Mouse (Mus musculus): ENCODE data around the gene Lamb3. TPM values are rescaled to one million over a fixed set of nuclear protein-coding genes. Genes with fewer than 3 reads are reported as not detected.
"Not testable (repeated sequence)": the region's sequence is repeated elsewhere in the genome, so short reads cannot be mapped to it uniquely, and the experiment has no call there.

Lamb3 gene
- total RNA-seq, 2 experiments from 2014 or later, result 0.89 to 1.6 TPM

GRCm38 (mm10) chr1:193241436-193241835 lies 33.9 kb downstream of the Lamb3 start:
- intact Hi-C loops (cut with DNase I), result no loop called here
- no peak for DNase-seq (ENCODE audit: low spot score in 2 of 2)

GRCm38 (mm10) chr1:193242238-193242637 lies 34.7 kb downstream of the Lamb3 start:
- peak; percentile 87 to 90 for DNase-seq (ENCODE audit: low spot score in 2 of 2)
- intact Hi-C loops (cut with DNase I), result no loop called here

GRCm38 (mm10) chr1:193242863-193243262 lies 35.4 kb downstream of the Lamb3 start:
- intact Hi-C loops (cut with DNase I), result no loop called here
- no peak for DNase-seq (ENCODE audit: low spot score in 2 of 2)

- no peak for DNase-seq (ENCODE audit: low spot score in 2 of 2)
- intact Hi-C loops (cut with DNase I), result no loop called here
Measured at GRCm38 (mm10) chr1:193243571-193244193, 36.2 kb downstream of the Lamb3 start.

GRCm38 (mm10) chr1:193244235-193244634 lies 36.7 kb downstream of the Lamb3 start:
- intact Hi-C loops (cut with DNase I), result no loop called here
- DNase-seq (ENCODE audit: low spot score in 2 of 2), result no peak

GRCm38 (mm10) chr1:193250026-193250425 lies 42.5 kb downstream of the Lamb3 start:
- peak in 1 of 2 experiments; percentile 24 for DNase-seq (ENCODE audit: low spot score in 2 of 2)
- intact Hi-C loops (cut with DNase I), result no loop called here

- no peak for DNase-seq (ENCODE audit: low spot score in 2 of 2)
- intact Hi-C loops (cut with DNase I), result no loop called here
Measured at GRCm38 (mm10) chr1:193251386-193251785, 43.9 kb downstream of the Lamb3 start.

- DNase-seq (ENCODE audit: low spot score in 2 of 2), result no peak
- intact Hi-C loops (cut with DNase I), result no loop called here
Measured at GRCm38 (mm10) chr1:193252616-193253015, 45.1 kb downstream of the Lamb3 start.

GRCm38 (mm10) chr1:193253895-193254294 lies 46.4 kb downstream of the Lamb3 start:
- intact Hi-C loops (cut with DNase I), result loop anchor here (2.0 kb wide), 1 partner anchor 71 kb away; no protein-coding TSS in a partner anchor
- DNase-seq (ENCODE audit: low spot score in 2 of 2), result not testable (repeated sequence)

- intact Hi-C loops (cut with DNase I), result loop anchor here (2.0 kb wide), 1 partner anchor 70 kb away; no protein-coding TSS in a partner anchor
- DNase-seq (ENCODE audit: low spot score in 2 of 2), result no peak
Measured at GRCm38 (mm10) chr1:193255032-193255431, 47.5 kb downstream of the Lamb3 start.

GRCm38 (mm10) chr1:193255488-193256288 lies 48.2 kb downstream of the Lamb3 start:
- peak in 1 of 2 experiments; percentile 66 for DNase-seq (ENCODE audit: low spot score in 2 of 2)
- intact Hi-C loops (cut with DNase I), result loop anchor here (2.0 kb wide), 2 partner anchors 69 to 121 kb away; no protein-coding TSS in a partner anchor

- intact Hi-C loops (cut with DNase I), result loop anchor here (2.0 kb wide), 1 partner anchor 121 kb away; no protein-coding TSS in a partner anchor
- no peak for DNase-seq (ENCODE audit: low spot score in 2 of 2)
Measured at GRCm38 (mm10) chr1:193256289-193256577, 48.7 kb downstream of the Lamb3 start.

GRCm38 (mm10) chr1:193256621-193257098 lies 49.2 kb downstream of the Lamb3 start:
- intact Hi-C loops (cut with DNase I), result loop anchor here (2.0 kb wide), 1 partner anchor 120 kb away; no protein-coding TSS in a partner anchor
- no peak for DNase-seq (ENCODE audit: low spot score in 2 of 2)

GRCm38 (mm10) chr1:193259559-193259958 lies 52.1 kb downstream of the Lamb3 start:
- intact Hi-C loops (cut with DNase I), result no loop called here
- DNase-seq (ENCODE audit: low spot score in 2 of 2), result no peak

GRCm38 (mm10) chr1:193261897-193262548 lies 54.5 kb downstream of the Lamb3 start:
- DNase-seq (ENCODE audit: low spot score in 2 of 2), result no peak

GRCm38 (mm10) chr1:193263026-193263907 lies 55.8 kb downstream of the Lamb3 start:
- intact Hi-C loops (cut with DNase I), result no loop called here
- no peak for DNase-seq (ENCODE audit: low spot score in 2 of 2)

More at GRCm38 (mm10) chr1:193261897-193262548, 54.5 kb downstream of the Lamb3 start:
- intact Hi-C loops (cut with DNase I), result no loop called here

GRCm38 (mm10) chr1:193263955-193264598 lies 56.6 kb downstream of the Lamb3 start, which contains the start of gene Hsd11b1:
TSS of gene Hsd11b1 (minus strand) at chr1:193264075.
- DNase-seq (ENCODE audit: low spot score in 2 of 2), result no peak
- intact Hi-C loops (cut with DNase I), result no loop called here

GRCm38 (mm10) chr1:193265734-193266133 lies 58.2 kb downstream of the Lamb3 start:
- intact Hi-C loops (cut with DNase I), result no loop called here
- DNase-seq (ENCODE audit: low spot score in 2 of 2), result no peak

All from left cerebral cortex, postnatal 36 days (tissue).